Comparison of ENCODE assay signal across 8 mouse cellular contexts in genomic region chr8:107603026-107603425, GRCm38 (mm10). TPM values are rescaled to one million over a fixed set of nuclear protein-coding genes. Genes with fewer than 3 reads are reported as not detected.
DNase-seq lines count a peak whose midpoint lies in the region; ATAC-seq and TF ChIP-seq lines count a peak whose summit lies in the region.

No protein-coding gene starts in this region.

- TF ChIP-seq POLR2A in testis, adult 2 months (IDR thresholded peaks at IDR 0.05; ENCODE audit: control insufficient read depth, low read depth, low read length) = no peak

- TF ChIP-seq CTCF in gastrocnemius, adult 2 months (IDR thresholded peaks at IDR 0.05) = peak; percentile 88
- TF ChIP-seq CTCF in testis, adult 2 months (IDR thresholded peaks at IDR 0.05; ENCODE audit: control insufficient read depth, insufficient read depth, insufficient replicate concordance, low read depth, low read length) = peak; percentile 31; the same call in 1 of the 2 replicates
- peak; percentile 81 for TF ChIP-seq CTCF in hindbrain, postnatal 0 days (IDR thresholded peaks at IDR 0.05; ENCODE audit: low read depth)

- H3K4me2 ChIP-seq in hindbrain, postnatal 0 days (ENCODE audit: low read depth, low read length) = no peak overlapping the region

- peaks cover 4% of the 10 kb centered on the region; the same call in 1 of the 2 replicates for H3K4me1 ChIP-seq in testis, adult 2 months (ENCODE audit: control insufficient read depth, insufficient read depth, low read length)
- H3K4me1 ChIP-seq in hindbrain, postnatal 0 days (ENCODE audit: insufficient read depth, low read length) = no peaks in the 10 kb centered on the region

- no peak overlapping the region for H3K9ac ChIP-seq in hindbrain, postnatal 0 days (replicated peaks; ENCODE audit: low read length)

- no peak overlapping the region for H3K27ac ChIP-seq in gastrocnemius, adult 2 months
- no peak overlapping the region for H3K27ac ChIP-seq in testis, adult 2 months (ENCODE audit: control insufficient read depth, insufficient read depth, low read depth, low read length)
- H3K27ac ChIP-seq in hindbrain, postnatal 0 days = no peak overlapping the region

- H3K4me3 ChIP-seq in gastrocnemius, adult 2 months = no peak overlapping the region
- no peak overlapping the region for H3K4me3 ChIP-seq in testis, adult 2 months (ENCODE audit: control insufficient read depth, low read depth, low read length)
- H3K4me3 ChIP-seq in hindbrain, postnatal 0 days (ENCODE audit: low read length) = no peak overlapping the region

- no peaks in the 10 kb centered on the region for H3K36me3 ChIP-seq in testis, adult 2 months (ENCODE audit: control insufficient read depth, insufficient read depth, low read length)
- H3K36me3 ChIP-seq in hindbrain, postnatal 0 days (ENCODE audit: insufficient read depth, low read length) = no peaks in the 10 kb centered on the region

- no peaks in the 10 kb centered on the region for H3K27me3 ChIP-seq in testis, adult 2 months (ENCODE audit: control insufficient read depth, insufficient read depth, low read length)
- no peaks in the 10 kb centered on the region for H3K27me3 ChIP-seq in hindbrain, postnatal 0 days (ENCODE audit: insufficient read depth, low read length)

- no peaks in the 10 kb centered on the region for H3K9me3 ChIP-seq in hindbrain, postnatal 0 days (ENCODE audit: low read length)

- ATAC-seq in hindbrain, postnatal 0 days = no peak

- intact Hi-C loops in gastrocnemius, adult 2 months (cut with DNase I) = no loop called here

- WGBS in hindbrain, postnatal 0 days = 4% methylated on average over 7 of the region's 7 CpGs

- DNase-seq in gastrocnemius, adult 2 months = peak; percentile 60
- no peak for DNase-seq in gastrocnemius, postnatal 25 days
- no peak for DNase-seq in testis, postnatal 14 days (ENCODE audit: low spot score)
- DNase-seq in c-Kit-positive CD71-positive TER-119-negative erythroid progenitor cells, embryonic 14.5 days (ENCODE audit: low read depth) = peak; percentile 46
- DNase-seq in hindbrain, postnatal 0 days (ENCODE audit: low spot score) = peak; percentile 92
- DNase-seq in lung, adult 18-20 months = peak; percentile 24 to 42
- DNase-seq in spleen, postnatal 4 days (ENCODE audit: low spot score in 2 of 2) = peak; percentile 47 to 76

RNA-seq across cellular contexts. Expression of gene Psmd7, which starts 14.8 kb away (rescaled TPM):
- total RNA-seq in gastrocnemius, adult 2 months (2021) = 100 to 1,000 TPM; 142 to 160 TPM
- total RNA-seq in gastrocnemius, postnatal 25 days (2021) = 100 to 1,000 TPM; 114 to 124 TPM
- polyA plus RNA-seq in testis, adult 2 months (2012; rRNA removed) = 60.7 and 70.6 TPM in 2 replicates
- total RNA-seq in hindbrain, postnatal 0 days (2014; rRNA removed) = 21.7 and 34.4 TPM in 2 replicates
- 253 and 257 TPM in 2 replicates for polyA plus RNA-seq in hindbrain, postnatal 0 days (2015; fragmentation: Nextera tagmentation; extraction: Ambion mirVana)

Comparison
In these comparisons a context has a peak if more than half of its experiments do, and no peak if none do; other contexts are left out.
1. DNase-seq: peak in gastrocnemius, adult 2 months (single experiment), c-Kit-positive CD71-positive TER-119-negative erythroid progenitor cells, embryonic 14.5 days (single experiment), hindbrain, postnatal 0 days (single experiment), lung, adult 18-20 months (2 of 2) and spleen, postnatal 4 days (2 of 2); none in gastrocnemius, postnatal 25 days (single experiment) and testis, postnatal 14 days (single experiment).
2. CTCF ChIP-seq: peak in every context shown above with its lines; median percentile 88 in gastrocnemius, adult 2 months; 81 in hindbrain, postnatal 0 days; 31 in testis, adult 2 months.